In genomic region chr10:94943846-94944690, GRCm38 (mm10) we compare ENCODE assay signal across 8 mouse cellular contexts. TPM values are rescaled to one million over a fixed set of nuclear protein-coding genes. Genes with fewer than 3 reads are reported as not detected.
A peak's percentile ranks its signal among the peaks of the same experiment; 100 is the strongest.
DNase-seq lines count a peak whose midpoint lies in the region; ATAC-seq and TF ChIP-seq lines count a peak whose summit lies in the region.

No protein-coding gene starts in this region.

- WGBS in forebrain, postnatal 0 days, result 1% methylated on average over 94 of the region's 110 CpGs
- under 1% methylated on average over 83 of the region's 110 CpGs for WGBS in hindbrain, embryonic 11.5 days

- H3K4me3 ChIP-seq in G1E (ENCODE audit: low read depth, low read length), result peak overlapping the region; percentile 99
- peak overlapping the region; percentile 93 for H3K4me3 ChIP-seq in forebrain, postnatal 0 days (ENCODE audit: low read depth, low read length)
- peak overlapping the region; percentile 68 for H3K4me3 ChIP-seq in hindbrain, embryonic 11.5 days (ENCODE audit: low read depth, low read length)

- peak; percentile 15; the same call in 1 of the 2 replicates for TF ChIP-seq CTCF in G1E (IDR thresholded peaks at IDR 0.05; ENCODE audit: low read depth, low read length)
- TF ChIP-seq CTCF in forebrain, postnatal 0 days (IDR thresholded peaks at IDR 0.05; ENCODE audit: low read depth), result peak; percentile 75

- H3K4me2 ChIP-seq in forebrain, postnatal 0 days (ENCODE audit: low read depth), result peak overlapping the region; percentile 83
- H3K4me2 ChIP-seq in hindbrain, embryonic 11.5 days (replicated peaks; ENCODE audit: low read depth, low read length), result peak overlapping the region; percentile 93

- intact Hi-C loops in left cerebral cortex, postnatal 14 days (cut with DNase I), result loop anchor here (2.0 to 10.0 kb wide), 3 partner anchors 117 to 539 kb away; no protein-coding TSS in a partner anchor

- H3K9ac ChIP-seq in forebrain, postnatal 0 days, result peak overlapping the region; percentile 92
- peak overlapping the region; percentile 78 for H3K9ac ChIP-seq in hindbrain, embryonic 11.5 days (ENCODE audit: low read depth, low read length)

- ATAC-seq in G1E (ENCODE audit: extremely low read depth, insufficient number of reproducible peaks, low FRiP score, poor library complexity, severe bottlenecking), result no peak
- peak; percentile 50 for ATAC-seq in forebrain, postnatal 0 days
- peak; percentile 44 for ATAC-seq in hindbrain, embryonic 11.5 days (ENCODE audit: low FRiP score)
- ATAC-seq in megakaryocyte progenitor cell, adult 5-6 weeks (replicated peaks; ENCODE audit: poor library complexity), result peak; percentile 15
- no peak; the same call in 1 of the 2 replicates for ATAC-seq in monocyte, adult 5-6 weeks (replicated peaks; ENCODE audit: insufficient number of reproducible peaks, low FRiP score, low TSS enrichment, poor library complexity, severe bottlenecking)

- peak overlapping the region; percentile 91 for H3K27ac ChIP-seq in forebrain, postnatal 0 days (ENCODE audit: low read depth, low read length)
- peak overlapping the region; percentile 88 for H3K27ac ChIP-seq in hindbrain, embryonic 11.5 days (ENCODE audit: low read depth, low read length)

- H3K9me3 ChIP-seq in G1E (replicated peaks), result no peaks in the 10 kb centered on the region; the same call in 1 of the 2 replicates
- no peaks in the 10 kb centered on the region for H3K9me3 ChIP-seq in forebrain, postnatal 0 days (ENCODE audit: low read length)
- no peaks in the 10 kb centered on the region for H3K9me3 ChIP-seq in hindbrain, embryonic 11.5 days (ENCODE audit: control insufficient read depth, low read length)

- DNase-seq in G1E (ENCODE audit: low spot score), result peak; percentile 68
- DNase-seq in cerebellum, adult 11-12 months, result peak; percentile 49
- DNase-seq in forebrain, postnatal 0 days, result peak; percentile 72
- DNase-seq in hindbrain, embryonic 11.5 days (ENCODE audit: low spot score), result peak; percentile 77
- peak; percentile 49 to 69 for DNase-seq in left cerebral cortex, postnatal 14 days (ENCODE audit: low spot score in 2 of 2)
- DNase-seq in right cerebral cortex, postnatal 14 days, result peak; percentile 75

- H3K27me3 ChIP-seq in G1E (ENCODE audit: insufficient read depth, low read length), result no peaks in the 10 kb centered on the region
- no peaks in the 10 kb centered on the region; the same call in 1 of the 2 replicates for H3K27me3 ChIP-seq in forebrain, postnatal 0 days (ENCODE audit: insufficient read depth, low read length)
- H3K27me3 ChIP-seq in hindbrain, embryonic 11.5 days (ENCODE audit: control insufficient read depth, insufficient read depth, low read length), result peaks cover 11% of the 10 kb centered on the region

- H3K36me3 ChIP-seq in G1E (replicated peaks), result peaks cover 15% of the 10 kb centered on the region
- H3K36me3 ChIP-seq in forebrain, postnatal 0 days (ENCODE audit: insufficient read depth), result no peaks in the 10 kb centered on the region
- no peaks in the 10 kb centered on the region for H3K36me3 ChIP-seq in hindbrain, embryonic 11.5 days (ENCODE audit: control insufficient read depth, insufficient read depth, low read length)

- peaks cover 84% of the 10 kb centered on the region for H3K4me1 ChIP-seq in G1E (ENCODE audit: insufficient read depth, low read depth, low read length)
- peaks cover 13% of the 10 kb centered on the region; the same call in 1 of the 2 replicates for H3K4me1 ChIP-seq in forebrain, postnatal 0 days (ENCODE audit: insufficient read depth)
- H3K4me1 ChIP-seq in hindbrain, embryonic 11.5 days (replicated peaks; ENCODE audit: control insufficient read depth, insufficient read depth, low read length), result 0 out of 2 replicates have a peak, but pooled peaks cover 3% of the 10 kb centered on the region

RNA-seq across cellular contexts. Expression of gene Plxnc1, which starts 0.6 kb away (rescaled TPM):
- 131 and 132 TPM in 2 replicates for total RNA-seq in G1E (2014; fragmentation: Nextera tagmentation)
- 121 and 163 TPM in 2 replicates for total RNA-seq in G1E (2017)
- 23.0 and 25.9 TPM in 2 replicates for polyA plus RNA-seq in G1E (2012)
- 47.9 and 70.2 TPM in 2 replicates for total RNA-seq in forebrain, postnatal 0 days (2014; rRNA removed)
- polyA plus RNA-seq in forebrain, postnatal 0 days (2015; fragmentation: Nextera tagmentation; extraction: Ambion mirVana), result 5.8 and 11.5 TPM in 2 replicates
- 3.3 and 4.5 TPM in 2 replicates for polyA plus RNA-seq in hindbrain, embryonic 11.5 days (2014; fragmentation: Nextera tagmentation; extraction: Ambion mirVana)
- 10 to 100 TPM; 39.2 to 40.9 TPM for total RNA-seq in left cerebral cortex, postnatal 14 days (2021)
- total RNA-seq in megakaryocyte progenitor cell, adult 5-6 weeks (2015), result 15.6 and 28.8 TPM in 2 replicates
- total RNA-seq in megakaryocyte progenitor cell, adult 5-6 weeks (2017), result 10.6 and 16.6 TPM in 2 replicates
- 16.6 to 34.4 TPM (median 24.1 TPM) in 3 replicates for total RNA-seq in monocyte, adult 5-6 weeks (2017)

Comparison
In these comparisons a context has a peak if more than half of its experiments do, and no peak if none do; other contexts are left out.
1. ATAC-seq: peak in forebrain, postnatal 0 days (single experiment), hindbrain, embryonic 11.5 days (single experiment) and megakaryocyte progenitor cell, adult 5-6 weeks (single experiment); none in G1E (single experiment) and monocyte, adult 5-6 weeks (single experiment).
2. Peak in every context shown above with its lines, with median percentiles within 50 percentile points of each other: DNase-seq and H3K4me3 ChIP-seq.